Mouse (Mus musculus) urinary bladder, postnatal 10 days (tissue): ENCODE results near the gene Ceacam9.

ENCODE experiments used
- DNase-seq: peaks from one replicate; pipeline ENCODE4 v3.0.0; 2022; ENCODE audit warnings: low spot score

Gene Ceacam9

DNA sequence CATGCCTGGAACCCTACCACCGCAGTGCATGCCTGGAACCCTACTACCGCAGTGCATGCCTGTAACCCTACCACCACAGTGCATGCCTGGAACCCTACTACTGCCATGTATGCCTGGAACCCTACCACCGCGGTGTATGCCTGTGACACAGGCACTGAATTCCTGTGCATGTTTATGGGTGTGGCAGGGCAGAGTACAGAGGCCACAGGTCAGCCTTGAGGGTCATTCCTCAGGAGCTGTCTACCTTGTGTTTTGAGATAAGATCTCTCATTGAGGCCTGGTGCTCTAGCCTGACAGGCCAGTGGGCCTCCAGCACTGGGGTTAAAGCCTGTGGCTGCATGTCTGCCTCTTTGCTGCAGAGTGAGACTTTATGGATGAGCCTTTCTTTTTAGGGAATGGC is 23.6 kb downstream of the Ceacam9 start:
- no peak for DNase-seq

DNA sequence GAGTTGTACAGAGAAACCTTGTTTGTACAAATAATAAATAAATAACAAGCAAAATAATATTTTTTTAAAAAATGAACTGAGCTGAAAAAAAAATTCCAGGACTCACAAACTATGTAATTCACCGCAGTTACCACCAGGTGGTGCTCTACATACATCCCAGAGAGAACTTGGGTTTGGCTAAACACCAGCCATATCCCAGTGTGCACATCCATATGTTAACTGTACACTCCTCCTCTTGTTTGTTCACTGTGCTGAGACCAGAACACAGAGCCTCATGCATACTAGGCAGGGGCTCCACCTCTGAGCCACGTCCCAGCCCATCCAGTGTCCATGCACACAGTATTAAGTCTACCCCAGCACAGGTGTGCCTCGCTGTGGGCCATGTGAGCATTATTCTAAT is 24.4 kb downstream of the Ceacam9 start:
- DNase-seq: no peak

DNA sequence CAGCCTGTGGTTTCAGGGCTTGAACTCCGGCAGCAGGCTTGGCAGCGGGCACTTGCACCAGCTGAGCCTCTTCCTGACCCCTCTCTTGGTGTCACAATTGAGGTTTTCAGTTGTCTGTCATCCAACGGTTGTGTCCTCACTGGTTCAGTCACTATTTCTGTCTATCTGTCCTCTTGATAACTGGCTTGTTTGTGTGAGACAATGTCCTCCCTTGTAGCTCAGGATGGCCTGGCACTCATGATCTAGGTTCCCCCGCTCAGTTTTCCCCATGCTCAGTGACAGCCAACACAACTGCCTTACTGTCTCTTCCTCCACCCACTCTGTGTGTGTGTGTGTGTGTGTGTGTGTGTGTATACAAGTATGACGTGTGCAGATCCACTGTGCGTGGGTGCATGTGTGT is 25.9 kb downstream of the Ceacam9 start:
- DNase-seq: no peak

DNA sequence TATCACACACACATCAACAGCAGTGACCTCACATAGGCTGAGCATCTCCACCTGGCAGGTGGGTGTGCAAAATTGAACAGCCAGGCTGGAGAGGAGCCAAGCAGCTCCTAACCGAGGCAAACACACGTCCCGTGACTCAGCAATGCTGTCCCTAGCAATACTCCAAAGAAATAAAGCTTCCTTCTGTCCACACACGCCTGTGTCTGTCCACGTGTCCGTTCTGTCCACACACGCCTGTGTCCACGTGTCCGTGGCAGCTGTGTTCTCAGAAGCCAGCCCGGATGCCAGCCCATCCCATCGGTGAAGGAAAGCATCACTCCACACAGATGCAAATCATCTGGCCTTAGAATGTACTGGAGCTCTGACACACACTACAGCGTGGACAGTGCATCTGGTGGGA is 30.3 kb downstream of the Ceacam9 start:
- no peak for DNase-seq

DNA sequence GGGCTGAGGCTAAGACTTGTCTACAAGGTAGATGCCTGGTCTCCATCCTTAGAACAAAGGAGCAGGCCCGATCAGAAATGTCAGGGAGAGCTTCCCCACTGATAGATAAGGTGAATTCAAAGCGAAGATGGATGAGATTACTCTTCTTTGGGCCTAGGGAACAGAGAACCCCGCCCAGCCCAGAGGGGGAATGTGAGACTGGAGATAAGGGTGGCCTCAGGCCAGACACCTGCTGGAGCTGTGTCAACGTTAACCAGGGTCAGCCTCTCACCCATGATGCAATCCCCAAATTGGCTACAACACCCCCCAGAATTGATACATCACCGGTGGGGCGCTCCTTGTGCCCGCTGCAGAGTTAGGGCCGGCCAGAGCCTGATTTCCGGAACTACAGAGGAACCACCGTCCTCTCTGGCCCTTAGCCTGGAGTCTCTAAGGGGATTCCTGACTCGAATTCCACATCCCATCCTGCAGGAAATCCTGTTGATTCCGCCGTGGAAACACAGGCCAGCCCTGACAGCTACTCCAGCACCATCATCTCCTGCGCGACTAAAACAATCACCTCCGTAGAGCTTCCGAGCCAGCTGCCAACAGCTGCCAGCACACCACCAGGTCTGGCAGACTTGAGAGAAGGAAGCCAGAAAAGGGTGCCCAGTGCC is 33.8 kb downstream of the Ceacam9 start:
- no peak for DNase-seq

DNA sequence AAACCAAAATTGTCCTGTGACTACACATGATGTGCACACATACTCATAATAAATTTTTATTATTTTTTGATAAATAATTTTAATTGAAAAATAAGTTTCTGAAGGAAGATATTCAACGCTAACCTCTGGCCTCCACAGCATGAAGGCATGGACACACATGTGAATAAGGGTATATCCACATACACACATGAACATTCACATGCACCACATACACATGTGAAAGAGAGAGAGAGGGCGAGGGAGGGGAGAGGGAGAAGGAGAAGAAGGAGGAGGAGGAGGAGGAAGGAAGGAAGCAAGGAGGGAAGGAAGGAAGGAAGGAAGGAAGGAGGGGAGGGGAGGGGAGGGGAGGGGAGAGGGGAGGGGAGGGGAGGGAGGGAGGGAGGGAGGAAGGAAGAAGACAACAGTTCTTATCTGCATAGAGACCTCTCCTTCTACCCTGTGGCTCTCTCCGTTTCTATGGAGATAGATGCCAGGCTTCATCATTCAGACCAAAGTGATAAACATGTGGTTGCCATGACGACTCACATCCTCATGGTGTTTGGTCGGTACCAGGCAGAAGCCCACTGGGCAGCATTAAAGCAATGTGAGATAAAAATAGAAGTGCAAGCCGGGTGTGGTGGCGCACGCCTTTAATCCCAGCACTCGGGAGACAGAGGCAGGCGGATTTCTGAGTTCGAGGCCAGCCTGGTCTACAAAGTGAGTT is 37.3 kb downstream of the Ceacam9 start:
- DNase-seq: no peak

DNA sequence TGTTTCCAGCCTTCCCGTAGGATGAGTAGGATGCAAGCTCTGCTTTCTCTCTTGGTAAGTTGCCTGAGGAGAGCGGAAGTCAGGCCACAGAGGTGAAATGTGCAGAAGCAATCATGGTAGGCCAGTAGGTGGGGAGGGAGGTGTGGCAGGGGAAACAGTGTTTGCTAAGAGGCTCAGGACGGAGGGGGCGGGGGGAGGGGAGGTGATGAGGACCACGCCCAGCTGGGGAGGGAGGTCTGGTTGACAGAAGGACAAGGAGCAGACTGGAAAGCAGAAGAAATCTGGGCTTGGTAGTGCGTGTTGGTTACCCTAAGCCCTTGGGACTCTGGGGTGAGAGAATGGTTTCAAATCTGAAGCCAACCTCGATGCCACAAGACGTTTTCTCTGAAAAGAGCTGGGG is 38.6 kb downstream of the Ceacam9 start:
- DNase-seq: no peak

DNA sequence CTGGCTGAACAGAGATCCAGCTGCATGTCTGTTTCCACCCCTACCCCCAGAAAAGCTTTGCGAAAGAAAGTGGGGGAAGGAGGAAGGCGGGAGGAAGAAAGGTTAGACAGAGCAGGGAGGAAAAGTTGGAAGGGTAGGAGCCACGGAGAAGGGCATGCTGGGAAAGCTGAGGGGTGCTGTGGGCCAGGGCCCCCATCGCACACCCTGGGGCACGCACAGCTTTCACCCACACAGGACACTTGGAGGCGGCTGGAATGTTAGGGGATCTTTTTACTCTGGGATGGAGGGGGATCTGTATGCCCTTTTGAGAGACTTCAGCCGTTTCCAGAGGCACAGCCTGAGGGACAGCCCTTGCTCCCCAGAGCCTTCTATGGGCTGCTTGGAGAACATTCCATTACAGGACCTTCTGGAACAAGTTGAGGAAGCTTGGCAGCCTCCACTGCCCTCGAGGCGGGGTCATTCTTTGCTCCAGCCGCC is 39.3 kb downstream of the Ceacam9 start:
- DNase-seq: no peak

DNA sequence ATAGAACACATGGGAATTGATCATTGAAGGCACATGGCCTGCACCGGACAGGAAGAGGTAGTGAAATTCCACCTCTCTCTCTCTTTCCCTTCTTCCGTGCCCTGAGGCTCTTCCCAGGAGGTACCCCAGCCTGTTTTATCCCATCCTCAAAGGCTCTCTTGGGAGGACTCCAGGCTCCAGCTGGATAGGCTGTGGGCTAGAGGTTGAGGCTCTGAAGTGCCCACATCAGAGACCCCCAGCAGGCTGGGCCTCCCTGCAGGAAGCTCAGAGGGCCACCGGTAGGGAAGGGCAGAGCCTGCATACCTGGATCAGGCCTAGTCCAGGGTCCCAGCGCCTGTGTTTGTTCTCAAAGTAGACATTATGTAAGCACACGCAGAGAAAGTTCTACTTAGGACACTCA is 39.9 kb downstream of the Ceacam9 start:
- no peak for DNase-seq

DNA sequence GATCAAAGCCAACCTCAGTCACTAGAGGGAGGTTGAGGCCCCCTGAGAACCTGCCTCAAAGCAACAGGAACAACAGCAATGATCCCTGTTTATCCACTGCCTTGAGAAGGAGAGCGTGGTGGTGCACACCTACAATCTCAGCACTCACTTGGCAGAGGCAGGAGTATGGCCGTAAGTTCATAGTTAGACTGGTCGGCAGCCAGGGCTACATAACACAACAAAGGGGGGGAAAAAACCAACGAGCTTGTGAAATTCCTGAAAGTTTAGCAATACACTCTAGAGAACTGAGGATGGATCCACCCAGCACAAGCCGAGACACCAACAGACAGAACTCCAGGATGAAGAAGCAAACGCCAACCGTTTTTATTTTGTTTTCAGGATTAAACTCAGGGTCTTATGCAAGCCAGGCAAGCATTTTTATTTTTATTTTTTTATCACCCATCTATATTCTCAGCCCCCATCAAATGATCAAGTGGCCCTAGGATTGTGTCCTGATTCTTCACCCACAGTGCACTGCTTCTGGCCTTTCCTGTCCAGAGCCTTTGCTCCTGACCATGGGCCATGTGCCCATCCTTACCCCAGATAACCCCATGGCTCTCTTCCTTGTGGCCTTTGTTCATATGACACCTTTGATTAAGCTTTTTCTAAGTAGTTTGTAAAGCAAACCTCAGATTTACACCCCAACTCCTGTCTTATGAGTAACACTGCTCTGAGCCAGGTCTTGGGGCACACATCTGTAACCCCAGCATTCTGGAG is 41.9 kb downstream of the Ceacam9 start:
- DNase-seq: no peak

DNA sequence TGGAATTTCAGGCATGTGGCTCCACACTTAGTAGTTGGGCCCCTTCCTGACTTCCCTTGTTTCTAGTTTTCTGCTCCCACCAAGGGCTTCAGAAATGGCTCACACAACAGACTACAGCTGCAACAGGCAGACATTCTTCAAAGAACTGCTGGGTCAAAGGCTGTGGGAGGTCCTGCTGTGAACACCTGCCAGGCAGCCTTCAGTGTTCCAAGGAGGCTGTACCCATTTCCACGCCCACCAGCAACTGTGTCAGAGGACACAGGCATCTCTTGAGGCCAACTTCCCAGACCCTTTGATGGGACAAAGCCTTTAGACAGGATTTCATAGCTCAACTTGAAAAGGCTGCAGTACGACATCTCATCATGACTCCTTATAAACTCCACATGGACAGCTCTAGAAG is 44.7 kb downstream of the Ceacam9 start:
- DNase-seq: no peak
